Mouse (Mus musculus): ENCODE results near the gene Prune2.

Gene Prune2

GRCm38 (mm10) chr19:16955613-16956271, at the start of gene Prune2:
Prune2 (plus strand) TSS chr19:16956118.
- in situ Hi-C loops (cut with MboI; ENCODE audit: unreplicated experiment in 2 of 2) = no loop called here

GRCm38 (mm10) chr19:16911507-16911906, 44.4 kb upstream of the Prune2 start:
- in situ Hi-C loops (cut with MboI; ENCODE audit: unreplicated experiment in 2 of 2) = no loop called here

GRCm38 (mm10) chr19:16924516-16924915, 31.4 kb upstream of the Prune2 start:
- in situ Hi-C loops (cut with MboI; ENCODE audit: unreplicated experiment in 2 of 2) = no loop called here

- in situ Hi-C loops (cut with MboI; ENCODE audit: unreplicated experiment in 2 of 2) = no loop called here
Measured at GRCm38 (mm10) chr19:16934664-16935063, 21.3 kb upstream of the Prune2 start.

- in situ Hi-C loops (cut with MboI; ENCODE audit: unreplicated experiment in 2 of 2) = no loop called here
Measured at GRCm38 (mm10) chr19:16948794-16949313, 7.1 kb upstream of the Prune2 start.

GRCm38 (mm10) chr19:16949341-16949740, 6.6 kb upstream of the Prune2 start:
- in situ Hi-C loops (cut with MboI; ENCODE audit: unreplicated experiment in 2 of 2) = no loop called here

- in situ Hi-C loops (cut with MboI; ENCODE audit: unreplicated experiment in 2 of 2) = no loop called here
Measured at GRCm38 (mm10) chr19:16950051-16950450, 5.9 kb upstream of the Prune2 start.

GRCm38 (mm10) chr19:16950664-16951363, 5.1 kb upstream of the Prune2 start:
- in situ Hi-C loops (cut with MboI; ENCODE audit: unreplicated experiment in 2 of 2) = no loop called here

- in situ Hi-C loops (cut with MboI; ENCODE audit: unreplicated experiment in 2 of 2) = no loop called here
Measured at GRCm38 (mm10) chr19:16954736-16955135, 1.2 kb upstream of the Prune2 start.

- in situ Hi-C loops (cut with MboI; ENCODE audit: unreplicated experiment in 2 of 2) = no loop called here
Measured at GRCm38 (mm10) chr19:16955231-16955612, 696 bp upstream of the Prune2 start.

- in situ Hi-C loops (cut with MboI; ENCODE audit: unreplicated experiment in 2 of 2) = no loop called here
Measured at GRCm38 (mm10) chr19:16956319-16956718, 401 bp downstream of the Prune2 start.

GRCm38 (mm10) chr19:16959051-16959450, 3.1 kb downstream of the Prune2 start:
- in situ Hi-C loops (cut with MboI; ENCODE audit: unreplicated experiment in 2 of 2) = no loop called here

GRCm38 (mm10) chr19:16959551-16959950, 3.6 kb downstream of the Prune2 start:
- in situ Hi-C loops (cut with MboI; ENCODE audit: unreplicated experiment in 2 of 2) = no loop called here

GRCm38 (mm10) chr19:16961036-16961435, 5.1 kb downstream of the Prune2 start:
- in situ Hi-C loops (cut with MboI; ENCODE audit: unreplicated experiment in 2 of 2) = no loop called here

- in situ Hi-C loops (cut with MboI; ENCODE audit: unreplicated experiment in 2 of 2) = no loop called here
Measured at GRCm38 (mm10) chr19:16963178-16963577, 7.3 kb downstream of the Prune2 start.

GRCm38 (mm10) chr19:16968768-16969167, 12.8 kb downstream of the Prune2 start:
- in situ Hi-C loops (cut with MboI; ENCODE audit: unreplicated experiment in 2 of 2) = no loop called here

- in situ Hi-C loops (cut with MboI; ENCODE audit: unreplicated experiment in 2 of 2) = no loop called here
Measured at GRCm38 (mm10) chr19:16970612-16971011, 14.7 kb downstream of the Prune2 start.

GRCm38 (mm10) chr19:16978910-16979309, 23.0 kb downstream of the Prune2 start:
- in situ Hi-C loops (cut with MboI; ENCODE audit: unreplicated experiment in 2 of 2) = loop anchor here (25.0 kb wide), 2 partner anchors 167 to 392 kb away; no protein-coding TSS in a partner anchor

GRCm38 (mm10) chr19:16981743-16982142, 25.8 kb downstream of the Prune2 start:
- in situ Hi-C loops (cut with MboI; ENCODE audit: unreplicated experiment in 2 of 2) = loop anchor here (25.0 kb wide), 2 partner anchors 169 to 394 kb away; no protein-coding TSS in a partner anchor

GRCm38 (mm10) chr19:16984897-16985296, 29.0 kb downstream of the Prune2 start:
- in situ Hi-C loops (cut with MboI; ENCODE audit: unreplicated experiment in 2 of 2) = loop anchor here (25.0 kb wide), 2 partner anchors 173 to 398 kb away; no protein-coding TSS in a partner anchor

- in situ Hi-C loops (cut with MboI; ENCODE audit: unreplicated experiment in 2 of 2) = loop anchor here (25.0 kb wide), 2 partner anchors 176 to 401 kb away; no protein-coding TSS in a partner anchor
Measured at GRCm38 (mm10) chr19:16987984-16988383, 32.1 kb downstream of the Prune2 start.

- in situ Hi-C loops (cut with MboI; ENCODE audit: unreplicated experiment in 2 of 2) = loop anchor here (25.0 kb wide), 2 partner anchors 180 to 405 kb away; no protein-coding TSS in a partner anchor
Measured at GRCm38 (mm10) chr19:16992151-16992550, 36.2 kb downstream of the Prune2 start.
